Mouse (Mus musculus): ENCODE measurements around the gene Olfr823. TPM values are rescaled to one million over a fixed set of nuclear protein-coding genes. Genes with fewer than 3 reads are reported as not detected.

Gene Olfr823
- polyA plus RNA-seq (2012; rRNA removed; ENCODE audit: low replicate concordance) = not detected in 2 replicates

DNA sequence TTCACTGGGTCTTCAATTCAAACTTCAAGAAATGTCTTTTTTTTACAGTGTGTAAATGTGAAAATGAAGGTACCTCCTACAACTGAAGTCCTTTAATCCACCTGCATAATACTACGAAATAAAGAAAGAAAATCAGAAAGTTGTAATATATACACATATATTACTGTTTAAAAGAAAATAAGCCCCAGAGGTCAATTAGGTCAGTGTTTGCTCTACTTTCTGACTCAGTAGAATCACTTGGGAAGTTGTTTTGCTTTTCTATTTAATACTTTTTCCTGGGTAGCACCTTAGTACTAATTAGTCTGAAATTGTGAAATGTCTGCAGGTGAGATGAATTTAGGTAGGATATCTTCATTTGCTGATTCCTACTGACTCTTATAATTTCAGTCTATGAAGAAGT is at the start of gene Olfr823:
TSS of gene Olfr823 (minus strand) at position 101 of the 400 bp plus-strand sequence.

DNA sequence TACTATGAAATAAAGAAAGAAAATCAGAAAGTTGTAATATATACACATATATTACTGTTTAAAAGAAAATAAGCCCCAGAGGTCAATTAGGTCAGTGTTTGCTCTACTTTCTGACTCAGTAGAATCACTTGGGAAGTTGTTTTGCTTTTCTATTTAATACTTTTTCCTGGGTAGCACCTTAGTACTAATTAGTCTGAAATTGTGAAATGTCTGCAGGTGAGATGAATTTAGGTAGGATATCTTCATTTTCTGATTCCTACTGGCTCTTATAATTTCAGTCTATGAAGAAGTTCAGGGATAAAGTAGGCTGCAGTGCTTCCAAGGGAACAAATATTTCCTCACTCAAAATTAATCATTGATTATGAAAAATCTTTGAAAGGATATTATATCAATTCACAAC is 14.7 kb upstream of the Olfr823 start, which contains the start of gene Olfr824:
TSS of gene Olfr824 (minus strand) at position 101 of the 400 bp plus-strand sequence.

DNA sequence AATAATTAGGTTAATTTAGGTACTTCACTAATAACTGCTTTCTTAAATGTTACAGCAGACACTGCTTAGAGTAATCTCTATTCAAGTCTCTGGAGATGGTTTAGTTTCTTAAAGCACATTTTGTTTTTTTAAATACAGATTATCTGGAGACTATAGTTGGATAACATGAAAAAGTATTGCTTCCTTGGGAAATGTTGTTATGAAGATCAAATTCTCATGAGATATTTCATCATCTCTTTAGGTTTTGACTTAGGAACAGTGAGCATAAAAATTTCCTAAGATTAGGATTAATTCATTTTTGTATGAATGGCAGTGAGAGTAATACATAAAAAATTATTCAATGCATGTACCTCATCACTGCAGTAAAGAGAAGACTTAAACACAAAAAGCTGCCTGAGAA is 44.3 kb downstream of the Olfr823 start, which contains the start of gene Olfr822:
TSS of gene Olfr822 (plus strand) at position 301 of the 400 bp plus-strand sequence.

Other genes with a start within 250 kb of the Olfr823 start
- not detected in 2 replicates for gene Olfr814, start 235.5 kb downstream of the Olfr823 start, polyA plus RNA-seq (2012; rRNA removed; ENCODE audit: low replicate concordance)
- gene Olfr815, start 209.5 kb downstream of the Olfr823 start, polyA plus RNA-seq (2012; rRNA removed; ENCODE audit: low replicate concordance) = not detected in 2 replicates
- gene Olfr816, start 199.8 kb downstream of the Olfr823 start, polyA plus RNA-seq (2012; rRNA removed; ENCODE audit: low replicate concordance) = not detected in 2 replicates
- not detected in 2 replicates for gene Olfr818, start 166.3 kb downstream of the Olfr823 start, polyA plus RNA-seq (2012; rRNA removed; ENCODE audit: low replicate concordance)
- gene Olfr819, start 148.1 kb downstream of the Olfr823 start, polyA plus RNA-seq (2012; rRNA removed; ENCODE audit: low replicate concordance) = not detected in 2 replicates
- gene Olfr247, start 139.2 kb downstream of the Olfr823 start, polyA plus RNA-seq (2012; rRNA removed; ENCODE audit: low replicate concordance) = not detected in 2 replicates
- gene Gm10310, start 130.3 kb downstream of the Olfr823 start, polyA plus RNA-seq (2012; rRNA removed; ENCODE audit: low replicate concordance) = not detected in 2 replicates
- not detected in 2 replicates for gene Olfr820, start 102.8 kb downstream of the Olfr823 start, polyA plus RNA-seq (2012; rRNA removed; ENCODE audit: low replicate concordance)
- gene Olfr821, start 85.0 kb downstream of the Olfr823 start, polyA plus RNA-seq (2012; rRNA removed; ENCODE audit: low replicate concordance) = not detected in 2 replicates
- not detected in 2 replicates for gene Olfr822, start 44.2 kb downstream of the Olfr823 start, polyA plus RNA-seq (2012; rRNA removed; ENCODE audit: low replicate concordance)
- not detected in 2 replicates for gene Olfr824, start 14.6 kb upstream of the Olfr823 start, polyA plus RNA-seq (2012; rRNA removed; ENCODE audit: low replicate concordance)
- gene Olfr825, start 51.4 kb upstream of the Olfr823 start, polyA plus RNA-seq (2012; rRNA removed; ENCODE audit: low replicate concordance) = not detected in 2 replicates
- not detected in 2 replicates for gene Olfr826, start 68.8 kb upstream of the Olfr823 start, polyA plus RNA-seq (2012; rRNA removed; ENCODE audit: low replicate concordance)
- gene Olfr827, start 99.0 kb upstream of the Olfr823 start, polyA plus RNA-seq (2012; rRNA removed; ENCODE audit: low replicate concordance) = not detected in 2 replicates
- gene Neurod4, start 164.9 kb upstream of the Olfr823 start, polyA plus RNA-seq (2012; rRNA removed; ENCODE audit: low replicate concordance) = not detected in 2 replicates
- gene Tespa1, start 207.5 kb upstream of the Olfr823 start, polyA plus RNA-seq (2012; rRNA removed; ENCODE audit: low replicate concordance) = 5.9 and 7.1 TPM in 2 replicates